Mouse (Mus musculus) neural tube, embryonic 15.5 days (tissue): ENCODE data around the gene Heatr6. TPM values are rescaled to one million over a fixed set of nuclear protein-coding genes. Genes with fewer than 3 reads are reported as not detected.

Source experiments
- ATAC-seq: fragments of 200-750 bp; cut with Nextera tagmentation; 2 replicates; pipeline ENCODE4 v1.8.0; 2017; ENCODE audit warnings: mild to moderate bottlenecking, moderate TSS enrichment, moderate library complexity; ENCODE audit not compliant: low FRiP score
- H3K27ac ChIP-seq: fragments of 300-500 bp; sonication (generic); replicated peaks from 2 replicates; pipeline ENCODE4 v1.5.1; 2015; ENCODE audit warnings: mild to moderate bottlenecking, inconsistent platforms
- H3K27me3 ChIP-seq: fragments of 300-500 bp; sonication (generic); replicated peaks from 2 replicates; pipeline ENCODE4 v1.6.1; 2015; ENCODE audit warnings: inconsistent platforms
- H3K36me3 ChIP-seq: fragments of 300-500 bp; sonication (generic); 2 replicates; pipeline ENCODE4 v1.6.1; 2015; ENCODE audit warnings: inconsistent platforms
- H3K4me1 ChIP-seq: fragments of 300-500 bp; sonication (generic); 2 replicates; pipeline ENCODE4 v1.6.1; 2015; ENCODE audit warnings: inconsistent platforms
- H3K4me2 ChIP-seq: fragments of 300-500 bp; sonication (generic); 2 replicates; pipeline ENCODE4 v1.6.1; 2015; ENCODE audit warnings: inconsistent platforms, mild to moderate bottlenecking, moderate library complexity
- H3K4me3 ChIP-seq: fragments of 300-500 bp; sonication (generic); replicated peaks from 2 replicates; pipeline ENCODE4 v1.5.1; 2015; ENCODE audit warnings: mild to moderate bottlenecking, inconsistent platforms
- H3K9ac ChIP-seq: fragments of 300-500 bp; sonication (generic); replicated peaks from 2 replicates; pipeline ENCODE4 v1.6.1; 2015; ENCODE audit warnings: mild to moderate bottlenecking, inconsistent platforms
- H3K9me3 ChIP-seq: fragments of 300-500 bp; sonication (generic); replicated peaks from 2 replicates; pipeline ENCODE4 v1.6.1; 2016; ENCODE audit warnings: inconsistent platforms
- WGBS: fragments of 180-500 bp; shearing (Covaris S2); methylation state at CpG from one replicate; pipeline ENCODE4 v1.1.7; 2015; ENCODE audit warnings: mixed read lengths; 5-methylcytosine and 5-hydroxymethylcytosine counted together
- polyA plus RNA-seq: library from polyadenylated mRNA; unstranded; fragments of >200 nt; fragmentation: Nextera tagmentation; extraction: Ambion mirVana; gene quantifications from 2 replicates; pipeline ENCODE4 v1.2.1, GENCODE M21; 2015

Heatr6 gene
- polyA plus RNA-seq, 1 experiment from 2014 or later = 32.4 TPM

DNA sequence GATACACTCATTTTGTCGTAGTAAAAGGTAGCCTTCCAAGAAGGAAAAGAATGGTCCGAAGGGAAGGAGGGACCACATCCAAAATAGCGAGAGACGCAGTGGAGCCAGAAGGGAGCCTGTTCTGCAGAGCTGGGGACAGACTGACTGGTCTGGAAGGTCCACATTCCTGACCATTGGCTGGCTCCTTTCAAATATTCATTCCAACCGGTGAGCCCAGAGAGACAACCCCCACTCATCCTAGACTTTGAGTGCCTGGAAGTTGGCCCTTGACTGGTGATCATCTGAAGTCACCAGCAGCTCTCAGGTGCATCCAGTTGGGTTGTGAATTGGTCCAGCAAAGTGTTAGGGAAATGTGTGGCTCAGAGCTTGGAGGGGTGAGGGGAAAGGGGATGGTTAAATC is 61.7 kb downstream of the Heatr6 start:
- Histone ChIP-seq H3K4me1 (peaks cover 5% of the 10 kb centered on the region), H3K27ac (no peak overlapping the region)

DNA sequence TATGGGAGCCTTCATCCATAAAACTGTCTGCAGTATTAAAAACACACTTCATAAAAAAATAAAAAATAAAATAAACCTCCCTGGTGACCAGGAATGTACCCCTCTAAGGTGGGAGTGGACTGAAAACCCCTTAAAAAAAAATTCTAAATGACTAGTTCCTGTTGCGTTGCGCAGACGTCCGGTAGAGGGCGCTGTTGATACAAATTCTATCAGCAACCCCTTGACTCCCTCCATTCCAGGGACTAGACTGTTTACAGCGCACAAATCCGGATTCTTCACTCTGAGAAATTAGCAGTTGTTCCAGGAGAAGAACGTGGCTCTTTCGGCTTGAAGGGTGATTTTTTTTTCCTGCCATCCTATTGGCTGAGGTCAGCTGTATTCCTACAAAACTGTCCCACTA is 62.1 kb downstream of the Heatr6 start:
- Histone ChIP-seq H3K27ac (no peak overlapping the region), H3K4me2 (no peak overlapping the region), H3K9me3 (no peaks in the 10 kb centered on the region), H3K4me3 (no peak overlapping the region), H3K27me3 (no peaks in the 10 kb centered on the region), H3K4me1 (peaks cover 5% of the 10 kb centered on the region), H3K9ac (no peak overlapping the region), H3K36me3 (no peaks in the 10 kb centered on the region)
- no peak for ATAC-seq
- 11% methylated on average over 9 of the region's 9 CpGs for WGBS

More for the DNA sequence above, 61.7 kb downstream of the Heatr6 start:
- 92% methylated on average over 5 of the region's 5 CpGs for WGBS
- Histone ChIP-seq H3K4me3 (no peak overlapping the region), H3K9ac (no peak overlapping the region), H3K4me2 (no peak overlapping the region), H3K9me3 (no peaks in the 10 kb centered on the region), H3K27me3 (no peaks in the 10 kb centered on the region), H3K36me3 (no peaks in the 10 kb centered on the region)
- no peak for ATAC-seq

DNA sequence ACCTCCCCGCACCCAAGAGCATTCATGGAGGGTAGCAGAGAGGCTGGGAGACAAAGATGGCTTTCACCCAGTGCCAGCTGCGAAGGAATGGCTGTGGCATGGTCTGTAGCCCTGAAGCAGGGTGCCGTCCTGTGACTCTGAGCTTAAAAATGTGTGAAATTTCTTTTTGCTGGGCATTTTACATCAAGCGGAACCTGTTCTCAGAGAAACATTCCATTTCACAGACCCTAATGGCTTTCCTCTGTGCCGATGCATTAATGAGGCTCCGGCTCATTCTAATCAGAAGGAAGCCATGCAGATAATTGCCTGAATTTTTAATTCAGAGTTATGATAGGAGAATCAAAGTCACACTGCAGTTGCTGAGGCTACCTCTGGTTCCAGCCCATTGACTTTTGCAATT is 63.6 kb downstream of the Heatr6 start:
- Histone ChIP-seq H3K9me3 (no peaks in the 10 kb centered on the region), H3K36me3 (no peaks in the 10 kb centered on the region), H3K9ac (no peak overlapping the region), H3K4me3 (no peak overlapping the region), H3K4me2 (peak overlapping the region; percentile 9; the same call in 1 of the 2 replicates), H3K4me1 (peaks cover 5% of the 10 kb centered on the region), H3K27me3 (no peaks in the 10 kb centered on the region), H3K27ac (peak overlapping the region; percentile 54; the same call in 1 of the 2 replicates)
- 47% methylated on average over 6 of the region's 6 CpGs for WGBS
- ATAC-seq = 0 out of 2 replicates have a peak, but pooled peaks have one; percentile 24

DNA sequence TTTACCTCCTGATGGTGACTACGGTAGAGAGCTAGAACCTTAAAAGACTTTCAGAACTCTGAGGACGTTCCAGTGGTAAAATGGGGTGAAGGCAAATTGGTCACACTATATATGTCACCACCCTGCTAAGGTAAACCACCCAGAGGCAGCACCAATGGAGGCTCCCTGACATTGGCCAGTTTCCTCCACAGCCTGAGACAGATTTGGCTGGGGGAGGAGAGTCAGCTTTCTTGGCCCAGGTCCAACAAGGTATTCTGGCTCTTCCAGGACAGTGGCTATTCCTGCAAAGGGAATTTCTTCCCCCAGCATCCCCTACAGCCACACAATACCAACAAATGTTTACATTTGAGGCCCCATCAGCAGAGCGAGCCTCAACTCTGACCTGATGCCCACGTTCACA is 64.5 kb downstream of the Heatr6 start:
- 82% methylated on average over 4 of the region's 4 CpGs for WGBS

GRCm38 (mm10) chr11:83818591-83819127 is 65.2 kb downstream of the Heatr6 start:
- Histone ChIP-seq H3K9ac (no peak overlapping the region), H3K36me3 (no peaks in the 10 kb centered on the region), H3K4me2 (no peak overlapping the region), H3K4me3 (no peak overlapping the region), H3K4me1 (peaks cover 5% of the 10 kb centered on the region), H3K27ac (no peak overlapping the region), H3K27me3 (no peaks in the 10 kb centered on the region), H3K9me3 (no peaks in the 10 kb centered on the region)
- WGBS = 48% methylated on average over 9 of the region's 9 CpGs
- ATAC-seq = no peak

More for the DNA sequence above, 64.5 kb downstream of the Heatr6 start:
- no peak overlapping the region for H3K9ac ChIP-seq
- H3K36me3 ChIP-seq = no peaks in the 10 kb centered on the region
- H3K27me3 ChIP-seq = no peaks in the 10 kb centered on the region
- peaks cover 5% of the 10 kb centered on the region for H3K4me1 ChIP-seq
- H3K9me3 ChIP-seq = no peaks in the 10 kb centered on the region
- H3K27ac ChIP-seq = no peak overlapping the region
- H3K4me2 ChIP-seq = no peak overlapping the region
- no peak overlapping the region for H3K4me3 ChIP-seq
- no peak for ATAC-seq

GRCm38 (mm10) chr11:83819806-83820483 is 66.4 kb downstream of the Heatr6 start:
- 41% methylated on average over 10 of the region's 10 CpGs for WGBS
- H3K4me3 ChIP-seq = no peak overlapping the region
- no peak overlapping the region for H3K4me2 ChIP-seq
- H3K36me3 ChIP-seq = no peaks in the 10 kb centered on the region
- no peaks in the 10 kb centered on the region for H3K9me3 ChIP-seq
- no peak for ATAC-seq
- peaks cover 5% of the 10 kb centered on the region for H3K4me1 ChIP-seq
- no peaks in the 10 kb centered on the region for H3K27me3 ChIP-seq
- H3K27ac ChIP-seq = no peak overlapping the region
- no peak overlapping the region for H3K9ac ChIP-seq

DNA sequence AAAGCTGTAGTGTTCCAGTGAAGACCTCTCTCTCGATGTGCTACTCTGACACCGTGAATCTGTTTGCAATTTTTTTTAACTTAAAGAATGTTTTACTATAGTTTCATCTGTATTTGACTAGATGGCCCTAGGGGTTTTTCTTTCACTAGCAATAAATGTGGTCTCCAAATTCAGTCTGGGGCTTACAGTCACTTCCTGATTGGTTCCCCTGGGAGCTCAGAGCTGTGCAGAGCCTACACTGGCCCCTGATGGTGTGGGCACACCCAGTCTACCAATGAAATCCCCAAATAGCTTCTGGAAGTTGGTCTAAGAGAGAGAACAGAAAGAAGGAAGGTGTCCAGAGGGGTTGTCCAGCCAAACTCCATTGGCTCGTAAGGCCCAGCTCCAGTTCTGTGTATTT is 72.6 kb downstream of the Heatr6 start:
- H3K4me3 ChIP-seq = no peak overlapping the region
- no peaks in the 10 kb centered on the region for H3K36me3 ChIP-seq
- no peak overlapping the region for H3K27ac ChIP-seq
- H3K9ac ChIP-seq = no peak overlapping the region
- no peak overlapping the region for H3K4me2 ChIP-seq
- no peak for ATAC-seq
- H3K9me3 ChIP-seq = no peaks in the 10 kb centered on the region
- no peaks in the 10 kb centered on the region for H3K4me1 ChIP-seq
- 95% methylated on average over 3 of the region's 3 CpGs for WGBS
- H3K27me3 ChIP-seq = no peaks in the 10 kb centered on the region

DNA sequence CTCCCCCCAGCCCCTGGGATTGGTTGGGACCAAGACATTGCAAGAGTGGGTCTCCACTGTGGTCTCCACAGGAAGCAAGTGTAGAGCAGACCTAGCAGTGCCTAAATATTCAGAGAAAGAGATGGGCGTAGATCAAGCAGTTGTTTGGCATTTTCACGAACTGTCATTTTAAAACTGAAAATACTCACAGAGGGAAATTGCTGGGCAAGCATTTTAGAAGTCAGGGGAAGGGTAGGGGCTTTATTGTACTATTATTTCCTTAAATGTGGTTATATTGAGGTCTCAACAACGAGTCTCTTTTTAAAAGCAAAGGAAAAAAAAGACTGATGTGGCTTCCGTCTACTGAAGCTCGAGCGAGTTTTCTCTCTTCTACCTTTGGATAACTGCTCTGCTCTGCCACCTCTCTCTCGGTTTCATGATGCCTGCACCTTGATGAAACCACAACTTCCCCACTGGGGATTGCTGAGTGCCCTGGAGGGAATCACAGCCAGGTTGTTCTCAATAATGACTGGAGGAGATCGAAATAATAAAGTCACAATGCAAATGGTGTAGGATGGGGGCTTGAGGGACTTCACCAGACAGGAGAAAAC is 75.2 kb downstream of the Heatr6 start:
- no peak for ATAC-seq
- no peaks in the 10 kb centered on the region for H3K27me3 ChIP-seq
- 79% methylated on average over 8 of the region's 8 CpGs for WGBS
- H3K4me2 ChIP-seq = no peak overlapping the region
- H3K9me3 ChIP-seq = no peaks in the 10 kb centered on the region
- no peaks in the 10 kb centered on the region for H3K4me1 ChIP-seq
- no peaks in the 10 kb centered on the region for H3K36me3 ChIP-seq
- H3K4me3 ChIP-seq = no peak overlapping the region
- H3K27ac ChIP-seq = no peak overlapping the region
- no peak overlapping the region for H3K9ac ChIP-seq

- no peaks in the 10 kb centered on the region for H3K9me3 ChIP-seq
- no peaks in the 10 kb centered on the region for H3K27me3 ChIP-seq
- H3K4me3 ChIP-seq = no peak overlapping the region
- no peak overlapping the region for H3K27ac ChIP-seq
- no peak overlapping the region for H3K4me2 ChIP-seq
- no peak overlapping the region for H3K9ac ChIP-seq
- H3K4me1 ChIP-seq = no peaks in the 10 kb centered on the region
- H3K36me3 ChIP-seq = no peaks in the 10 kb centered on the region
- 48% methylated on average over 8 of the region's 8 CpGs for WGBS
- ATAC-seq = no peak
Observed at GRCm38 (mm10) chr11:83832389-83832788, 78.9 kb downstream of the Heatr6 start.

Other genes starting within 250 kb of the Heatr6 start
- not detected in 2 replicates for gene Heatr9, start 231.5 kb upstream of the Heatr6 start, polyA plus RNA-seq
- 5.1 TPM in 1 of 2 replicates, not detected in the other for gene Ccl5, start 223.2 kb upstream of the Heatr6 start, polyA plus RNA-seq
- gene Ccl9, start 175.1 kb upstream of the Heatr6 start, polyA plus RNA-seq = 2.7 and 4.5 TPM in 2 replicates
- 2.8 and 4.4 TPM in 2 replicates for gene Ccl6, start 160.6 kb upstream of the Heatr6 start, polyA plus RNA-seq
- not detected in 2 replicates for gene Rpl9-ps1, start 108.1 kb upstream of the Heatr6 start, polyA plus RNA-seq
- 0.91 and 1.9 TPM in 2 replicates for gene Ccl3, start 104.3 kb upstream of the Heatr6 start, polyA plus RNA-seq
- gene Ccl4, start 91.1 kb upstream of the Heatr6 start, polyA plus RNA-seq = 1.1 and 1.5 TPM in 2 replicates
- 0.84 and 1.1 TPM in 2 replicates for gene Wfdc17, start 49.7 kb upstream of the Heatr6 start, polyA plus RNA-seq
- gene Wfdc18, start 44.7 kb upstream of the Heatr6 start, polyA plus RNA-seq = 0.91 TPM in 1 of 2 replicates, not detected in the other
- gene Wfdc21, start 6.8 kb upstream of the Heatr6 start, polyA plus RNA-seq = 0.41 and 2.0 TPM in 2 replicates
- 0.77 and 1.2 TPM in 2 replicates for gene Hnf1b, start 96.4 kb downstream of the Heatr6 start, polyA plus RNA-seq
- 21.6 and 23.9 TPM in 2 replicates for gene Ddx52, start 188.4 kb downstream of the Heatr6 start, polyA plus RNA-seq
- gene Synrg, start 210.7 kb downstream of the Heatr6 start, polyA plus RNA-seq = 18.3 and 19.6 TPM in 2 replicates